Mouse (Mus musculus) heart, adult 2 months (tissue): ENCODE measurements at regions not wholly inside any gene's neighbourhood (a gene's known extent, or its start where the extent isn't known, plus 50 kb on each side); places are given as distances from the start of the nearest gene placed in this dataset.

Experiments used
- DNase-seq, 2 experiments: peaks; one replicate each; pipeline ENCODE4 v3.0.0; 2021
- H3K27ac ChIP-seq: fragments of 200-600 bp; 2 replicates; pipeline ENCODE4 v1.8.1; 2022
- H3K27me3 ChIP-seq: fragments of 200-500 bp; 2 replicates; pipeline ENCODE4 v1.6.1; 2012; ENCODE audit warnings: mild to moderate bottlenecking, low read length, inconsistent platforms, mixed read lengths; ENCODE audit not compliant: control insufficient read depth, insufficient read depth
- H3K36me3 ChIP-seq: fragments of 200-500 bp; 2 replicates; pipeline ENCODE4 v1.6.1; 2012; ENCODE audit warnings: low read length, inconsistent platforms; ENCODE audit not compliant: control insufficient read depth, insufficient read depth
- H3K4me1 ChIP-seq: fragments of 200-500 bp; 2 replicates; pipeline ENCODE4 v1.6.1; 2011; ENCODE audit warnings: low read length; ENCODE audit not compliant: control insufficient read depth, insufficient read depth
- H3K4me3 ChIP-seq: fragments of 200-600 bp; 2 replicates; pipeline ENCODE4 v1.8.1; 2022
- H3K79me2 ChIP-seq: fragments of 200-500 bp; replicated peaks from 2 replicates; pipeline ENCODE4 v1.6.1; 2012; ENCODE audit warnings: mild to moderate bottlenecking, inconsistent platforms, low read length, moderate library complexity, mixed read lengths; ENCODE audit not compliant: control insufficient read depth, insufficient read depth
- H3K9ac ChIP-seq: fragments of 200-500 bp; 2 replicates; pipeline ENCODE4 v1.6.1; 2012; ENCODE audit warnings: low read depth, mild to moderate bottlenecking, control low read depth, inconsistent platforms, low read length, mixed read lengths
- CTCF ChIP-seq: fragments of 200-600 bp; IDR thresholded peaks from 2 replicates; pipeline ENCODE4 v1.8.1; 2022; ENCODE audit warnings: antibody characterized with exemption, mild to moderate bottlenecking, moderate library complexity
- EP300 ChIP-seq: fragments of 200-500 bp; IDR thresholded peaks from 2 replicates; pipeline ENCODE4 v1.6.1; 2011; ENCODE audit warnings: low read depth, low read length, control low read depth; ENCODE audit not compliant: insufficient read depth
- POLR2A ChIP-seq: fragments of 200-500 bp; IDR thresholded peaks from 2 replicates; pipeline ENCODE4 v1.6.1; 2011; ENCODE audit warnings: mild to moderate bottlenecking, low read depth, low read length, control low read depth; ENCODE audit not compliant: insufficient read depth
- WGBS: fragments of 180-500 bp; shearing (Covaris S2); methylation state at CpG from one replicate; pipeline ENCODE4 v1.1.7; 2018; 5-methylcytosine and 5-hydroxymethylcytosine counted together
- intact Hi-C: fragments of 180-260 bp; cut with DNase I; formaldehyde crosslinking; loops from one replicate; pipeline ENCODE4 v1.15.1; 2025

- no peak for TF ChIP-seq POLR2A
- no peak for TF ChIP-seq EP300
- no peak for TF ChIP-seq CTCF
- intact Hi-C loops: loop anchor here (1.0 to 5.0 kb wide), 5 partner anchors 35 to 180 kb away; partner anchors contain the start of genes Arf6, Gm9887 and Sos2
- no peaks in the 10 kb centered on the region for H3K79me2 ChIP-seq
- peak overlapping the region; percentile 77 for H3K9ac ChIP-seq
- DNase-seq: no peak
- H3K4me3 ChIP-seq: peak overlapping the region; percentile 68
- H3K27ac ChIP-seq: peak overlapping the region; percentile 99
- no peaks in the 10 kb centered on the region for H3K27me3 ChIP-seq
- 37% methylated on average over 6 of the region's 6 CpGs for WGBS
- H3K4me1 ChIP-seq: peaks cover 15% of the 10 kb centered on the region
- no peaks in the 10 kb centered on the region for H3K36me3 ChIP-seq
Observed at GRCm38 (mm10) chr12:69502706-69503070, 80.1 kb downstream of the Vcpkmt start.

GRCm38 (mm10) chr12:69501783-69502705, 80.8 kb downstream of the Vcpkmt start:
- 5% methylated on average over 20 of the region's 20 CpGs for WGBS
- peak overlapping the region; percentile 99 for H3K27ac ChIP-seq
- H3K4me3 ChIP-seq: peak overlapping the region; percentile 68
- H3K4me1 ChIP-seq: peaks cover 17% of the 10 kb centered on the region
- H3K9ac ChIP-seq: peak overlapping the region; percentile 77
- peak; percentile 85 to 90 for DNase-seq
- H3K27me3 ChIP-seq: no peaks in the 10 kb centered on the region
- intact Hi-C loops: loop anchor here (1.0 to 5.0 kb wide), 8 partner anchors 16 to 180 kb away; partner anchors contain the start of genes Arf6, Gm9887 and Sos2
- TF ChIP-seq CTCF: no peak
- peak; percentile 99 for TF ChIP-seq POLR2A
- peak; percentile 99 for TF ChIP-seq EP300
- no peaks in the 10 kb centered on the region for H3K79me2 ChIP-seq
- H3K36me3 ChIP-seq: no peaks in the 10 kb centered on the region

- Histone ChIP-seq H3K4me1 (peaks cover 17% of the 10 kb centered on the region), H3K36me3 (no peaks in the 10 kb centered on the region), H3K4me3 (no peak overlapping the region), H3K79me2 (no peaks in the 10 kb centered on the region), H3K27ac (peak overlapping the region; percentile 99), H3K27me3 (no peaks in the 10 kb centered on the region), H3K9ac (no peak overlapping the region)
- intact Hi-C loops: loop anchor here (1.0 to 5.0 kb wide), 5 partner anchors 15 to 181 kb away; partner anchors contain the start of gene Sos2
- DNase-seq: no peak
- WGBS: 30% methylated on average over 2 of the region's 2 CpGs
- TF ChIP-seq CTCF: no peak
Observed at GRCm38 (mm10) chr12:69501346-69501730, 81.5 kb downstream of the Vcpkmt start.

- Histone ChIP-seq H3K79me2 (no peaks in the 10 kb centered on the region), H3K36me3 (no peaks in the 10 kb centered on the region), H3K27me3 (no peaks in the 10 kb centered on the region), H3K4me3 (no peak overlapping the region), H3K4me1 (peaks cover 18% of the 10 kb centered on the region), H3K9ac (no peak overlapping the region), H3K27ac (peak overlapping the region; percentile 99)
- intact Hi-C loops: loop anchor here (1.0 to 5.0 kb wide), 5 partner anchors 14 to 182 kb away; partner anchors contain the start of gene Sos2
- TF ChIP-seq EP300 (peak; percentile 73; the same call in 1 of the 2 replicates), POLR2A (peak; percentile 71), CTCF (no peak)
- peak; percentile 76 to 85 for DNase-seq
- WGBS: 38% methylated on average over 15 of the region's 15 CpGs
Observed at GRCm38 (mm10) chr12:69500600-69501345, 82.1 kb downstream of the Vcpkmt start.

- Histone ChIP-seq H3K36me3 (no peaks in the 10 kb centered on the region), H3K4me1 (peaks cover 20% of the 10 kb centered on the region), H3K79me2 (no peaks in the 10 kb centered on the region), H3K9ac (no peak overlapping the region), H3K27me3 (no peaks in the 10 kb centered on the region), H3K27ac (peak overlapping the region; percentile 71), H3K4me3 (no peak overlapping the region)
- intact Hi-C loops: loop anchor here (5.0 kb wide), 1 partner anchor 50 kb away; no protein-coding TSS in a partner anchor
- 18% methylated on average over 7 of the region's 7 CpGs for WGBS
- DNase-seq: peak; percentile 78 to 87
- no peak for TF ChIP-seq EP300
- 0 out of 2 replicates have a peak, but pooled peaks have one; percentile 19 for TF ChIP-seq POLR2A
Observed at GRCm38 (mm10) chr12:69497121-69497520, 85.7 kb downstream of the Vcpkmt start.

- DNase-seq: peak in 1 of 2 experiments; percentile 39
Observed at GRCm38 (mm10) chr12:69496341-69496904, 86.4 kb downstream of the Vcpkmt start.

More at GRCm38 (mm10) chr12:69496341-69496904, 86.4 kb downstream of the Vcpkmt start:
- H3K79me2 ChIP-seq: no peaks in the 10 kb centered on the region
- WGBS: 67% methylated on average over 6 of the region's 6 CpGs
- no peak overlapping the region for H3K4me3 ChIP-seq
- no peak for TF ChIP-seq EP300
- TF ChIP-seq CTCF: no peak
- TF ChIP-seq POLR2A: no peak
- peaks cover 17% of the 10 kb centered on the region for H3K4me1 ChIP-seq
- no peaks in the 10 kb centered on the region for H3K36me3 ChIP-seq
- H3K27me3 ChIP-seq: no peaks in the 10 kb centered on the region
- peak overlapping the region; percentile 71 for H3K27ac ChIP-seq
- intact Hi-C loops: loop anchor here (5.0 kb wide), 1 partner anchor 49 kb away; no protein-coding TSS in a partner anchor
- no peak overlapping the region for H3K9ac ChIP-seq
